Mouse (Mus musculus) right cerebral cortex, postnatal 14 days (tissue): ENCODE measurements at regions not wholly inside any gene's neighbourhood (a gene's known extent, or its start where the extent isn't known, plus 50 kb on each side); places are given as distances from the start of the nearest gene placed in this dataset.
A peak's percentile ranks its signal among the peaks of the same experiment; 100 is the strongest.

ENCODE experiments used
- DNase-seq: peaks from one replicate; pipeline ENCODE4 v3.0.0; 2022

DNA sequence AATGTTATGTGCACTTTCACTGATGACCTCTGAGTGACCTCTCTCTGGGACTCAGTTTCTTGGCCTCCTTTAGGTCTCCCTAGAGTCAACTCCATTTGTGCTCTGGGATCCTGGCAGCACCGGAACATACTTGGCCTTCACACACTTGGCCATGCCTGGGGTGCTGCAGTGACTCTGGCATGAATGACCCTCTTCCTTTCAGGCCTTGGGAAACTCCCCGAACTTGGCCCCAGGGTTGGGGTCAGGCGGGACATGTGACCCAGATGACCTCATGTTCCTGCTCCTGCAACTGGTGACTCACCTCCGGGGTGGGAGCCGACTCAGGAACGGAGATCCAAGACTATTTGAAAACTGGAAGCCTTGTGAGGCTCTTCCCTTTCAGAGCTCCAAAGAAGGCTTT is 159.2 kb downstream of the Cyp26b1 start:
- no peak for DNase-seq

DNA sequence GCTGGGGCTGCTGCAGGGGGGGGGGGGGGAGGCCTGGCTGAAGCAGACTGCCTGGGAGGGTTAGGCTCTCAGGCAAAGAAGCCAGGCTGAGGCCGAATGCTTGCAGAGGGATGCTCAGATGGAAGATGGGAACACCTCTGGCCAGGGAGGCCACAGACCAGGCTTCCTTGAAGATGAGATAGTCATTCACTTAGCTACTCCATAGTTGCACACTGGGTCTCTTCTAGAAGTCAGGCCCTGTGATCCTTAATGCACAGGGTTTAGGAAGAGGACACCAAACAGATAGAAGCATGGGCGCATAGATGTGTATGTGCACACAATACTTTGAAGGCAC is 162.1 kb downstream of the Cyp26b1 start:
- DNase-seq, result no peak

DNA sequence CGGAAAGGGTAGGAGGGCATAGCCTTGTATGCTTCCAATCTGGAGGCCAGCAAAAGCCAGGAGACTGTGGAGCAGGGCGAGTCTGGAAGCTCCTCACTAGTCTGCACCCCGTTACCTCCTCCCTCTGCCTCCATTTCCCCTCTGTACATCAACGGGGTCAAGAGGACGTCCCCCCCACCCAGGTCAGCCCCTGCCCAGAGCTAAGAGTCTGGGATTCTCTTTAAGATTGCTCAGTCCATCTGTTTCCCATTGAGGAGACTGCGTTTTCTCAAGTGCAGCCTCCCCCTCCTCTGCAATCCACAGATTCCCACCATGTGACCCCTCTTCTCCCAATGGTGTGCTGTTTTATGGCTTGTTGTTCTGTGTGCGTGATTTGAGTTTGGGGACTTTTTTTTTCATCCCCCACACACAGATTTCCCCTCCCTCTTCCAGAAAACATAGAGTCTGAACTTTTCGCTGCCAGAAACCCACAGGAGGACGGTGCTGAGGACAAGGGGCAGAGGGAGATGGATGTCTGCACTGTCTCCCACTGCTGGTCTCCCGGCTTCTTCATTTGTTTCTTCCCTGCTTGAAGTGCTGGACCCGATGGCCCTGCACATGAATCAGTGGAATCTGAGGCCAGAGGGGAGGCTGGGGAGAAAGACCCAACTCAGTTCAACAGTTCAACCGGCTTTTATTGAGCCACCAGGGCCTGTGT is 162.6 kb downstream of the Cyp26b1 start:
- no peak for DNase-seq

DNA sequence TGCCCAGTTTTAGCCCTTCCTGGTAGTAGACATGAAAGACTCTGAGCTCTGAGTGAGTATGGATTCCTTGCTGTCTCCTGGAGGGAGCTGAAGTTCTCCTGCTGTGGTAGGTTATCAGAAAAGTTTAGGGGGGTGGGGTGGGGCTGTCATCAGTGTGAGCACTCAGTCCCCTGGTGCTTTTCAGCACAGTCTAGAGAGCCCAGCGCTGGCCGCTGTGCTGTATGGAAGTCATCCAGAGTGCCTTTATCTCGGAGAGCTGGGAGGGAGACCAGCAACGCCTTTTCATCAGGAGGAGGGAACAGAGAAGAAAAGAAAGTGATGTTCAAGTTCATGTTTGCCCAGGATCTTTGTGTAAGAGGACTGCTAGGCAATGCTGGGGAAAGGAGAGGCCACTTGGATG is 163.6 kb downstream of the Cyp26b1 start:
- DNase-seq, result no peak

DNA sequence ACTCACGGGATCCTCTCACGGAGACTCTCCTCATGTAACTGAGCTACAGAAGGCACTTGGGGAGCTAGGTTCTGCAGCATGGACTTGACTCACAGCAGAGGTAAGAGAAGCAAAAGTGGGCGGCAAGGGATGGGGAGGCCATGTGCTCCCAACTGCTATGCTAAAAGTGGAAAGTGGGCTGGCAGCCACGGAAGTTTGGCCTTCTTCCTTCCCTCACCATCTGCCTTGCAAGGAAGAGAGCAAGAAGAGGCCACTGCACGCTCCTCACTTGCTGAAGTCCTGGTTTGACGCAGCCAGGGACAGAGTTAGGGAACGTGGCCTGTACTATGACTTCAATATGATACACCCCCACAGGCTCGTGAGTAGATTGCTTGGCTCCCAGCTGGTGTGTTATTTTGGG is 164.5 kb downstream of the Cyp26b1 start:
- peak; percentile 69 for DNase-seq

DNA sequence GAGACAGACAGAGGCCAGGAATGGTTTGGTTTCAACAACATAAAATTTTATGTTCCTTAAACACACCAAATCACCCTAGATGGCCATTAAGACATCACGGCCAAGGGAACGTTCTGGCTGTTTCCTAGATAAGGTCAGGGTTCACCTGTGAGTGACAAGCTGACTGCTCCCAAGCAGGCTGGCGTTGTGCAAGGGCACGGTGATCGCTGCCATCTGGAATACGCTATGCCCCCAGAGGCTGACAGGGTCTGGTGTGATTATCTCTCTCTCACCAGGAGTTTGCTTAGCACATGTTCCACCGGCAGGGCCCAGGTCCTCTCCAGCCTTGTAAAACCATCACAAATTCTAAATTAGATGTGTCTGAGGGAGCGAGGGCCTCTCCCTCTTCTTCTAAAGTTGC is 167.0 kb downstream of the Cyp26b1 start:
- no peak for DNase-seq

DNA sequence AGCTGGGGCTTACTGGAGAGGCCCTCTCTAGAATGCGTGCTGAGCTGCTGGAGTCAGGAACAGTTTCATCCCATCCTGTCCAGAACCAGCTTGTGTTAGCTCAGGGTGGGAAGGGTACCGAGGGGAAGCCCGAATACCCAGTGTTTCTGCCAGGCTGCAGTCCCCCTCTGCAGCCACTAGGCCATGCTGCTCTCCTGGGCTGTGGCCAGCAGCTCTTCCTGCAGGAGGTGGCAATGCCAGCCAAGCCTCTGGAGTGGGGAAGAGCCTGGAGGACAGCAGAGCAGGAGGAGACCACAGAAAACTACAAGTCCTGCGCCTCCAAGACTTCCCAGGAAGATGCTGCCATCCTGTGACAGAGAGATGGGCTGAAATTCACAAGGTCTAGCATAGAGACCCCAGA is 167.9 kb downstream of the Cyp26b1 start:
- DNase-seq, result peak; percentile 65

DNA sequence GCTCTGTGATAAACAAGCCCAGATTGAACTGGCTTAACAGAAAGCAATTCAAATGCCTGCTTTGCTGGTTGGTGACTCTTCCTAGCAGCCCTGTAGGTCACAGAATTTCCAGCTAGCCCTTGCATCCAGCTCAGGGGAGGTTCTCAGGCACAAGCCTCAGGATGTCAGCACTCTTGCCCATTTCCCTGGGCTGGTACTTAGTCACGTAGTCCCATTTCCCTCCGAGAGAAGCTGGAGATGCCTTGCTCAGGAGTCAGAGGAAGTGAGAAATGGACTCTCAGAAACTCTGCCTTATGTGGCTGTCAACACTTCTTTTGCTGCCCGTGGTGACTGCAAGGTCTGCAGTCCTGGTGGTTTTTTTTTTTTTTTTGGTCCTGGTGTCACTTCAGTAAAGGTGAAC is 170.8 kb downstream of the Cyp26b1 start:
- DNase-seq, result no peak

DNA sequence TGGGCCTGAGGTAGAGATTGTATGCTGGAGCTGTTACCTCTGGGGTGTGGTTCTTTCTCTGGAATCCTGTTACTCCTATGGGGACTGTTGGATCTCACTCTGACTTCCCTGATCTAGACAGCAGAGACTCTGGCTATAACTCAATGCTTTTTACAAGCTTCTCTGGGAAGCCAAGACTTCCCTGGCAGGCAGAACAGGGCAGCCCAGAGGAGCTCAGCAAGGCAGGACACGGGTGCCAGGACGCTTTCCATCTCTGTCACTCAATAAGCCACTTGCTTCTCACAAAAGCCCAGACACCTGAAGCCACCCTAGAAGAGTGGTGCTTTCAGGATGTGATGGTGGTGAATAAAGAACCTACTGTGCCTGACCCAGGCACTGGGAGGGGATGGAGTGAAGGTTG is 174.0 kb downstream of the Cyp26b1 start:
- no peak for DNase-seq

DNA sequence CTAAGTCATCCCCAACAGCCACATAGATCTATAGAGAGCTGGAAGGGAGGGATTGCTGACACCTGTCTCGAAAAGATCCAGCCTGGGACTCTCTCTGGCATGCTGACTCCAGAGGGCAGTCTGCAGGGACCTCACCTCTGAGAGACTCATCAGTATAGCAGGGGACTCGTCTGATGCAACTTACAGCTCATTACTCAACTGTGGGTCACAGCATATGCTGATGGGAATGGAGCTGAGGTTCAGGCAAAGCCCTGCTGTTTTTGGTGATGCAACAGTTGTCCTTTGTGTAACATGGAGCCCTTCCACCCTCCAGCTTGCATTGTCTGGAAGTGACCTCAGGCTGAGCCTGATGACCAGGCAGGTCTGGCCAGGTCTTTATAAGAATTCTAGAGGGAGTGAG is 174.4 kb downstream of the Cyp26b1 start:
- no peak for DNase-seq

DNA sequence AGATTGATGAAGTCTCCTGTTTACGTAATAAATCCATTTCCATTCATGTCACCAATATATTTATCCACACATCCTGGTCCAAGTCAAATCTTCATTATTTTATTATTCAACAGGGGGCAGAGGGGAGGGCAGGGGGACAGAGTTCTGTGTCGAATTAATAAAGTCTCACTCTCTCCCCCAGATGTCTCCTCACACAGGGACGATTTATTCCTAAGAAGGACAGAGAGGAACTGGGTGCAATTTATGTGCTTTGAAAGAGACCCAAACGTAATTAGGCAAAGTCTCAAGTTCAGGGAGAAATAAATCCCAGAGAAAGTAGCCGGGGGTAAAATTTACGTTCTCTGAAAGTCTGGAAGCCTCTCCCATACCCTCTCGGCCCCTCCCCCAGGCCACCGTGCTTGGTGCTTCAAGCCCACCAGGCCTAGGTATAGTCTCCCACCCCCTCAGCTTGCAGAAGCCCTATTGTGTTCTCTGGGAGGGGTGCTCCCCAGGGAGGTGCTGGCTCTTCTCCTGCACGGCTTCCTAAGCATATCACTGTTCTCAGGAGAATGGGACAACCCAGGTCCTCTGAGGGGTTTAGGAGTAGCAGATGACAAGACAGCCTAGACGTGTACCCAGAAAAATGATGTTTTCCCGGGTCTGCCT is 176.6 kb downstream of the Cyp26b1 start:
- DNase-seq, result no peak

DNA sequence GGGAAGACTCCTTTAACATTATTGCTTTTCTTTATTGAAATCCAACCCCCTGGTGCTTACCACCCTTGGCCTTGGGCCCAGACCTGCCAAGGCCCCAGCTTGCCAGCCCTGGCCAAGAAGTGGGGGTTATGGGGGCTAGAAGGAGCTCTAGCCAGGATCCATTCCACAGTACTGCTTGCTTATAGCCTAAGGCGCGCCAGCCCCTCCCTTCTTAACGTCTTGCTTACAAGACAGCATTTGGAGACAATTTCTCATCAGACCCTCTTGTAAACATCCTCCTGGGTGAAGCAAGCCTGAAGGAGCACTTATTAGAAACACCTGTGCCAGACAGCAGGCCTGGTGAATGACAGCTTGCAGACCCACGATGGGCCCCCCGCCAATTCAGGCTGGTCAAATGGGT is 179.3 kb downstream of the Cyp26b1 start:
- no peak for DNase-seq

DNA sequence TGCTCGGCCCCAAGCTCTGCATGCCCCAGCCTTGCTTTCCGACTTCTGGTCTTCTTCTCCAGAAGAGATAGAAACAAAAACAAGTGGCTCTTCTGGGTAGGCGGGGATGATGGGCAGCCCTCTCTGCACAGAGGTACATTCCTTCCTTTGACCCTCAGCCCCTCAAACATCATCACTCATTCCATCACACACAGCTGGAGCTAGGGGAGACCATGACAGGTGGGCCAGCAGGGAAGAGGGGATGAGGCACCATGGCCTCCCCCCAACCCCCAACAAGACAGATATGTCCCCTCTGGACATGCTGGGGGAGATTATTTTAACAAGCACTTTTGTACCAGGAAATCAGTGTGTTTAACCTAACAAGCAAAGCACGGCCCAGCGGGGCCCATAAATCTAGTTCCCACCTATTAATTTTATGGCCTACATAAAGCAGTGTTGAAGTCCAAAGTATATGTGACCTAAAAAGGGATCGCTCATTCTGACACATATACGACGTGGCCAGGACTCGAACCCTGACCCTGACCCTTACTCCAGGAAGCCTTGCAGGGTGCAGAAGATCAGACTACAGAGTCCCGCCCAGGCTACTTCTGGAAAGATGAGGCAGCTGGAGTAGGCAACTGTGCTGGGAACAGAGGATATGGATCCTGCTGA is 183.7 kb downstream of the Cyp26b1 start:
- no peak for DNase-seq

DNA sequence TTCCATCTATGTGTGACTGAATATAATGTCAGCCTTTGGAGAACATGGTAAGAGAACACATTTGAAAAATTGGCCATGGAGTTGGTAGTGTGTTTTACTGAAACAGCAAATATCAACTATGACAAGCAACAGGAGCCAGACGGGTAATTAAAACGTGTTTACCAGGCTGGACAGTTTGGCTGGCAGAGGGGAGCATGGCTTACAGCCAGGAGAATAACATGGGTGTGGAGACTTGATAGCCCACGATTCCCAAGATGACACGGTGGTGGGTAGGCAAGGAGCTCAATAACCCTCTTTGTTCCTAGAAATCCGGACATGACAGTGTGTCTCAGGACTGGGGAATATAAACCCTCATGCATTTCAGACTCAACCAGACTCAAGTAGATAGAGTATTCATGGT is 185.2 kb downstream of the Cyp26b1 start:
- DNase-seq, result no peak

DNA sequence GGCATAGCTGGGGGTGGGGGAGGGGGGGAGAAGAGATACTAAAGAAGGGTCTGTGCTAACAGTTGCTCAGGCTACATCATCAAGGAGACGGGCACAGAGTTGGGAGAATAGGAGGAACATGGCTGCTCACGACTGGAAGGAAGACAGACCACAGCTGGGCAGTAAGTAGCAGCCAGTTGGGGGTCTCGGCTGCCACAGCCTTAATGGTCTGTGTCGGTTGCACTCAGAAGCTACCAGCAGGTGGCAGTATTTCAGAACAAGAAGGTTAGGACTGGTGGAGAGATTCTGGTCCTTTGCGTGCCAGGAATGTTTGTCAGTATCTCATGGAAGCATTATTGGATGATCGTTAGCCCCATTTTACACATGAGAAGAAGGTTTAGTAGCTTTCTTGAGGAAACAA is 185.9 kb downstream of the Cyp26b1 start:
- peak; percentile 61 for DNase-seq

DNA sequence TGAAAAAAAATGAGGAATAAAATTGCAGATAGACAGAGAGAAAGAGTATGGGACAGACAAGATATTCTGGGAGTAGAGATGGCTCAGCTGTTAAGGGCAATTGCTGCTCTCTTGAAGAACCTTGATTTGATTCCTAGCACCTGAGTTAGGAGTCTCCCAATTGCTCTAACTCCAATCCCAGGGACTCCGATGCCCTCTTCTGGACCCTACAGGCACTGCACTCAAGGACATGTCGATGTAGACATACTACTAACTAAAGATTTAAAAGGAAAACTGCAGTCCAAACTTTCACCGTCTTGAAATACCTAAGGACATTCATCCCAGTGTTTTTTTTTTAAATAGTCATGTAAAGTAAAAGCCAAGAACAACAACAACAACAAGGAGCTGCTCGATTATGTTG is 189.0 kb downstream of the Cyp26b1 start:
- DNase-seq, result no peak

DNA sequence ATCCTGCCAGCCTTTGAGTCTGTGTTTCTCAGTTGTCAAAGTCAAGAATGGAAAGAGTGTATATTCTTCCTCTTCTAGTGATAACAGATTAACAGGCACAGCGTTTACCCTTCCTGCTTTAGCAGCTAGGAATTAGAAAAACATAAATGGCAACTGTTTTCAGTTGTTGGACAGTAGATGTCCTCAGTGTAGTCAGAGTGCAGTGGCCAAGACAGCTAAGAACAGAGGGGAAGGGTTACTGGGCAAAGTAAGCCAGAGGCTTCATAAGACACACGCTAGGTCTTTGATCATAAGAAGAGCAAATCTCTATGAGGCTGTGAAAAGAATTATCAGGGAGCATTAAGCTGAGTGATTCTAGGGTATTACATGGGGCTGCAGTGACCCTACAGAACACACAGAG is 191.3 kb downstream of the Cyp26b1 start:
- no peak for DNase-seq

DNA sequence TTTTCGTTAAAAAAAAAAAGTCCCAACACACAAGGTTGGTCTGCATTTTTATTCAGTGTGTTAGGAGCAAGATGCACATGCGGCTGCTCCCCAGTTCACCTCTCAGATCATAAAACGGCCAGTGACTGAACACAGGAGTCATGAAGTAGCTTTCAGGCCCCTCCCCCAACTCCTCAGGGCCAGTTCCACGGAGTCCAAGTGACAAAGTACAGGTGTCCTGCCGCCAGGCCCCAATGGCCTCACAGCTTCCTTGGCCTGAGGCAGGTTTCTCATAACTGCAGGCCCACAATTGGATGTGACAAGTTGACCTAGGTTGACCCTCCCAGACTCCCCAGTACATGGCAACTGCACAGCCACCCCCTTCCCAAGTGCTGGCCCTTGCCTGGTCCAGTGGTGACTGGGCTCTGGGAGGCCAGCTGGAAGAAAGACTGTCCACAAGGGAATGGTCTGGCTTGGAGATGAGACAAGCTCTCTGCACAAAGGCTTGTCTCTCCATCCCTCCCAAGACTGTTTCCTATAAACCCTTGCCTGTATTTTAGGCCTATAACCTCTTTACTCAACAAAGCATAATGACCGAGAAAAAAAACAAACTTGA is 199.1 kb downstream of the Cyp26b1 start:
- DNase-seq, result no peak

DNA sequence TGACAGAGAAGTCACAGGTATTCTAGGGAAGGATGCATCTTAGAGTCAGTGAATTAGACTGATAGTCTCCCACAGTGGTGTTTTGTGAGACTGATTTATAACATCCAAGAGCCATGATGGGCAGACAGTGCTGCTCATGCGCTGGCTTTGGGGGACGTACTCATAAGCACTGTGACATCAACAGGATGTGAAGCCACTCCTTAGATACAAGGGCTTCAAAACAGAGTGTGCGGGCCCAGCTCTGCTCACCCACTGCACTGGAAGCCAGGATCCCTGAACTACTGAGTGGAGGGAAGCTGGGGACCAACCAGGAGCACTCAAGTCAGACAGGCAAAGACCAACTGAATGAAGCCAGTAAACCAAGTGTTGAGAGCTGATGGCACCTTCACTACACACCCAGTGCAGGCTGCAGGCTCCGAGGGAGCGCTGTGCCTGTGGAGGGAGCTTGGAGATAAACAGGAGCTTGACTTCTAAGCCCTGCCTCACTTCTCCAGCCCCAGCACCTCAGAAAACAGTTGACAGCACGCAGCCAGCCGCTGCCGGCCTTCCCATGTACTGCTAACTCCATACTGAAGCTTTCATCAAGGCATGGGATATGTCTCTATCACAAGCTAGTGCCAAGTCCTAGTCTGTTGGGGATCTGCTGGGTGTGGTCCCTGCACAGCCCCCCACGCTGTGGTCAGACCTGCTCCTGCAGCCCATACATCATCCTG is 200.0 kb downstream of the Cyp26b1 start:
- DNase-seq, result no peak

DNA sequence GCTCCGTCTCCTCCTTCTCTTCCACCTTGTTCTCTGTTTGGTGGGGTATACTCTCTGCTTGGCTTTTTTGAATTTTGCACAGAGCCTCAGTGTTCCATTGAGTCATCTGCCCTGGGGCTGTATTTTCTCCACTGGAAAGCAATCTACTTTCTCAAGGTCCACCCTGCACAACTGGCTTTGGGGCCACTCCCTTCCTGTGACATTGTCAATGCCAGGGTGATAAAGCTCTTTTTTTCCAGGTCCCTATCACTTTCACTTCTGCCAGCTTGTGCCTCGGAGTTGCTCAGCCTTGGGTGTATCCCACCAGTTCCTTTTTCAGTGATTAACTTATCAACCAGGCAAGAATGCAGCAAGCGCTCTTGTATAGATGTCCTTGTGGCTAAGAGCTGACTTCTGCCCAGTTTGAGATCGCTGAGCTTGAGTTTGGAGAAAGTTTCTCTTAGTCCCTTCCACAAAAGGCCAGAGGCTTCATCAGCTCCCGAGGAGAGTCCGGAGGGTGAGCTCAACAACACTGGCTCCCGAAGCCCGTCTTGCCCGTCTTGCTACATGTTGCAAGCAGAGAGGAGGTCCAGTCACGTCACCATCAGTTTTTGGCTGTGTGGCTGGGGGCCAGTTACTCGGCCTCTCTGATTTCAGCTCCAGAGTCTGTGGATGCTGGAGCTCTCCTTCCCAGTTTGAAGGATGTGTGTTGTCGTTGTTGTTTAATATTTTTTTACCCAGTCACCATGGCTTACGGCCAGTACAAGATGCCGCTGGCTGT is 200.8 kb downstream of the Cyp26b1 start:
- no peak for DNase-seq

DNA sequence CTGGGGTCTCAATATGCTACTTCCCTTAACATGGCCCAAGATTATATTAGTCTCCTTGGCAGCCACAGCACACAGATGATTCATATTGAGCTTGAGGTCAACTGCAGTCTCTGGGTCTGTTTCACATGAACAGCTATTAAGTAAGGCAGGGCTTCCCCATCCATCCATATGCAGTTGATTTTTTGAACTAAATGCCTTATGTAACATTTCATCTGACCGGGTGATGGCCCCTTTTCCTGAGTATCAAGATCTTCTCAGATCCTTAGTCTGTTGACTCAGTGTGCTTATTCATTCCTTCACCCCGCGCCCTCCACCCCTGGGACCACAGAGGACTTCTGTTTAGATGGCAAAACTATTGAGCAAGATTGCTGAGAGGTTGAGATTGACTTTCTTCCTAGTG is 202.7 kb downstream of the Cyp26b1 start:
- DNase-seq, result no peak

DNA sequence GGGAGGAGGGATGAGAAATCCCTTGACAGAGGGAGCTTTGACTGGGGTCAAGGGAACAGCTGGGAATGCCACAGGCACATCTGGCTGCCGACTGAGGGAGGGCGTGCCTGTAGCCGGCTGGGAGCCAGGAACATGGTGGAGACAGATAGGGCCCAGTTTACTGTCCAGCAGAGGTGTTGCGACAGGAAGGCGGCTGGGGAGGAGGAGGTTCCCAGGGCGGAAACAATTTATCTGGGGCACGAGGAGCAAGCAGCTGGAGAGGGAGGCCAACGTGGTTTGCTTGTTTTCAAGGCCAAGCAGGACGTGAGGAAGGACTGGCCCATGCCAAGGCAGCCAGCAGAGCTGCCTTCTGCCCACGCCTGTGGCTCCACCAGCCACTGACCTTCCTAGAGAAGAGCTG is 208.0 kb downstream of the Cyp26b1 start:
- DNase-seq, result no peak

DNA sequence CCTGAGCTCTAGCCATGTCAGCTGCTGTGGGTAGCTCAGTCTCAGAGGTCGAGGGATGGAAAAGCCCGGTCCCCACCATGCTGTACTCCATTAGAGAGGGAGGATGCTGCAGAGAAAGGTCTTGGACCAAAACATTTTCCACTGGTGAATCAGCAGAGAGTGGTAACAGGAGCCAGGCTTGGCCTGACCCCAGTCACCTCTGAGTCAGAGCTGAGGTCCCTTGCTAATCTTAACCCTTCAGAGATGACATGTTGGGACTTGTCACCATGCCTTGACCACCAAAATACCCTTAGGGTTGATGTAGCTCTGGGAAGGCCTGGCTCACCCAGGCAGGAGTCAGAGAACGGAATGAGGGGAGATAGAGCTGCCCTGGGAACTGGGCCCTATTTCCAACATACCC is 210.0 kb downstream of the Cyp26b1 start:
- no peak for DNase-seq
